Mouse (Mus musculus): ENCODE measurements around the gene Dact1.

DNA sequence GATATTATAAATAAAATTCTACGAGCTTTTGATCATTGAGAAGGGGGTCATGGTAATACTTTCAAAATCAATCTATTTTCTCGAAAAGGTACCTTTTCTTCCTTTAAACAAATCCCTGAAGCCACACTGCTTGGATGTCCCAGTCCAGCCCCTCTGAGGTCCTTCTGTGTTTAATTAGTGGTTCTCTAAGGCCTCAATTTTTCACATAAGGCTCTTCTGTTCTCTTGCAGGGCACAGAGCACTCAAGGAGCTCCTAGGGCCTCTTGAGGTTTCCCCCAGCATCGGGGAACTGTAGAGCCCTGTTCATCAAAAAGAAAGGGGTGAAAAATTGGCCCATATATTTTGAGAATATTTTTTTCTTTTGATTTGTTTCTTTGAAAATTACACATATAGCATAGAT lies 23.0 kb downstream of the Dact1 start:
- TF ChIP-seq CTCF (IDR thresholded peaks at IDR 0.05; ENCODE audit: borderline replicate concordance, extremely low read depth, insufficient read depth, insufficient read length) (no peak), POLR2A (IDR thresholded peaks at IDR 0.05; ENCODE audit: borderline replicate concordance, extremely low read depth, insufficient read depth, insufficient read length, poor library complexity, severe bottlenecking) (no peak)

Data from brain, embryonic 14.5 days (tissue).